Mouse (Mus musculus): ENCODE data around the gene Rimbp2. TPM values are rescaled to one million over a fixed set of nuclear protein-coding genes. Genes with fewer than 3 reads are reported as not detected.

Rimbp2 gene
- polyA plus RNA-seq, 1 experiment from 2014 or later, result 0.49 TPM

- H3K36me3 ChIP-seq (ENCODE audit: control insufficient read depth, insufficient read depth, low read length), result no peaks in the 10 kb centered on the region
- H3K4me3 ChIP-seq (ENCODE audit: low read depth, low read length), result no peak overlapping the region
- no peaks in the 10 kb centered on the region for H3K4me1 ChIP-seq (ENCODE audit: control insufficient read depth, insufficient read depth, low read length)
- no peak overlapping the region for H3K4me2 ChIP-seq (replicated peaks; ENCODE audit: low read depth, low read length)
- H3K27me3 ChIP-seq (ENCODE audit: control insufficient read depth, insufficient read depth, low read length), result no peaks in the 10 kb centered on the region
- 92% methylated on average over 13 of the region's 13 CpGs for WGBS
- no peak overlapping the region for H3K27ac ChIP-seq (ENCODE audit: low read length)
- no peak for ATAC-seq (ENCODE audit: insufficient number of reproducible peaks, insufficient read depth, low FRiP score, low read depth)
- no peaks in the 10 kb centered on the region for H3K9me3 ChIP-seq (ENCODE audit: control insufficient read depth, low read depth, low read length)
- H3K9ac ChIP-seq (replicated peaks; ENCODE audit: low read depth, low read length), result no peak overlapping the region
Observed at GRCm38 (mm10) chr5:128806296-128806998, 146.8 kb downstream of the Rimbp2 start.

- Histone ChIP-seq H3K27me3 (ENCODE audit: control insufficient read depth, insufficient read depth, low read length) (no peaks in the 10 kb centered on the region), H3K27ac (ENCODE audit: low read length) (no peak overlapping the region), H3K9ac (replicated peaks; ENCODE audit: low read depth, low read length) (no peak overlapping the region), H3K9me3 (ENCODE audit: control insufficient read depth, low read depth, low read length) (no peaks in the 10 kb centered on the region), H3K4me2 (replicated peaks; ENCODE audit: low read depth, low read length) (no peak overlapping the region), H3K36me3 (ENCODE audit: control insufficient read depth, insufficient read depth, low read length) (no peaks in the 10 kb centered on the region), H3K4me1 (ENCODE audit: control insufficient read depth, insufficient read depth, low read length) (no peaks in the 10 kb centered on the region), H3K4me3 (ENCODE audit: low read depth, low read length) (no peak overlapping the region)
- no peak for ATAC-seq (ENCODE audit: insufficient number of reproducible peaks, insufficient read depth, low FRiP score, low read depth)
- WGBS, result 91% methylated on average over 2 of the region's 2 CpGs
Observed at GRCm38 (mm10) chr5:128805092-128805491, 148.2 kb downstream of the Rimbp2 start.

- no peaks in the 10 kb centered on the region for H3K36me3 ChIP-seq (ENCODE audit: control insufficient read depth, insufficient read depth, low read length)
- WGBS, result 95% methylated on average over 5 of the region's 5 CpGs
- H3K4me3 ChIP-seq (ENCODE audit: low read depth, low read length), result no peak overlapping the region
- no peak for ATAC-seq (ENCODE audit: insufficient number of reproducible peaks, insufficient read depth, low FRiP score, low read depth)
- H3K27ac ChIP-seq (ENCODE audit: low read length), result no peak overlapping the region
- no peaks in the 10 kb centered on the region for H3K27me3 ChIP-seq (ENCODE audit: control insufficient read depth, insufficient read depth, low read length)
- no peaks in the 10 kb centered on the region for H3K9me3 ChIP-seq (ENCODE audit: control insufficient read depth, low read depth, low read length)
- H3K9ac ChIP-seq (replicated peaks; ENCODE audit: low read depth, low read length), result no peak overlapping the region
- no peaks in the 10 kb centered on the region for H3K4me1 ChIP-seq (ENCODE audit: control insufficient read depth, insufficient read depth, low read length)
- H3K4me2 ChIP-seq (replicated peaks; ENCODE audit: low read depth, low read length), result no peak overlapping the region
Observed at GRCm38 (mm10) chr5:128800592-128800991, 152.7 kb downstream of the Rimbp2 start.

- Histone ChIP-seq H3K27me3 (ENCODE audit: control insufficient read depth, insufficient read depth, low read length) (no peaks in the 10 kb centered on the region), H3K9ac (replicated peaks; ENCODE audit: low read depth, low read length) (no peak overlapping the region), H3K4me3 (ENCODE audit: low read depth, low read length) (no peak overlapping the region), H3K27ac (ENCODE audit: low read length) (no peak overlapping the region), H3K4me1 (ENCODE audit: control insufficient read depth, insufficient read depth, low read length) (no peaks in the 10 kb centered on the region), H3K9me3 (ENCODE audit: control insufficient read depth, low read depth, low read length) (no peaks in the 10 kb centered on the region), H3K36me3 (ENCODE audit: control insufficient read depth, insufficient read depth, low read length) (no peaks in the 10 kb centered on the region), H3K4me2 (replicated peaks; ENCODE audit: low read depth, low read length) (no peak overlapping the region)
- WGBS, result 68% methylated on average over 22 of the region's 22 CpGs
- ATAC-seq (ENCODE audit: insufficient number of reproducible peaks, insufficient read depth, low FRiP score, low read depth), result no peak
Observed at GRCm38 (mm10) chr5:128781621-128782020, 171.7 kb downstream of the Rimbp2 start.

- H3K36me3 ChIP-seq (ENCODE audit: control insufficient read depth, insufficient read depth, low read length), result no peaks in the 10 kb centered on the region
- H3K9me3 ChIP-seq (ENCODE audit: control insufficient read depth, low read depth, low read length), result no peaks in the 10 kb centered on the region
- no peak overlapping the region for H3K4me2 ChIP-seq (replicated peaks; ENCODE audit: low read depth, low read length)
- H3K27ac ChIP-seq (ENCODE audit: low read length), result no peak overlapping the region
- no peaks in the 10 kb centered on the region for H3K4me1 ChIP-seq (ENCODE audit: control insufficient read depth, insufficient read depth, low read length)
- no peak for ATAC-seq (ENCODE audit: insufficient number of reproducible peaks, insufficient read depth, low FRiP score, low read depth)
- WGBS, result 70% methylated on average over 2 of the region's 2 CpGs
- no peak overlapping the region for H3K9ac ChIP-seq (replicated peaks; ENCODE audit: low read depth, low read length)
- no peak overlapping the region for H3K4me3 ChIP-seq (ENCODE audit: low read depth, low read length)
- no peaks in the 10 kb centered on the region for H3K27me3 ChIP-seq (ENCODE audit: control insufficient read depth, insufficient read depth, low read length)
Observed at GRCm38 (mm10) chr5:128776386-128776785, 176.9 kb downstream of the Rimbp2 start.

GRCm38 (mm10) chr5:128769026-128769631 lies 184.2 kb downstream of the Rimbp2 start:
- no peaks in the 10 kb centered on the region for H3K36me3 ChIP-seq (ENCODE audit: control insufficient read depth, insufficient read depth, low read length)
- no peak overlapping the region for H3K27ac ChIP-seq (ENCODE audit: low read length)
- peak overlapping the region; percentile 28 for H3K4me2 ChIP-seq (replicated peaks; ENCODE audit: low read depth, low read length)
- no peak overlapping the region for H3K4me3 ChIP-seq (ENCODE audit: low read depth, low read length)
- 8% methylated on average over 10 of the region's 10 CpGs for WGBS
- ATAC-seq (ENCODE audit: insufficient number of reproducible peaks, insufficient read depth, low FRiP score, low read depth), result peak; percentile 74; the same call in 1 of the 2 replicates
- no peaks in the 10 kb centered on the region for H3K9me3 ChIP-seq (ENCODE audit: control insufficient read depth, low read depth, low read length)
- H3K27me3 ChIP-seq (ENCODE audit: control insufficient read depth, insufficient read depth, low read length), result no peaks in the 10 kb centered on the region
- no peak overlapping the region for H3K9ac ChIP-seq (replicated peaks; ENCODE audit: low read depth, low read length)
- H3K4me1 ChIP-seq (ENCODE audit: control insufficient read depth, insufficient read depth, low read length), result no peaks in the 10 kb centered on the region

- H3K36me3 ChIP-seq (ENCODE audit: control insufficient read depth, insufficient read depth, low read length), result no peaks in the 10 kb centered on the region
- no peaks in the 10 kb centered on the region for H3K4me1 ChIP-seq (ENCODE audit: control insufficient read depth, insufficient read depth, low read length)
- WGBS, result 37% methylated on average over 8 of the region's 8 CpGs
- no peak overlapping the region for H3K4me3 ChIP-seq (ENCODE audit: low read depth, low read length)
- H3K4me2 ChIP-seq (replicated peaks; ENCODE audit: low read depth, low read length), result no peak overlapping the region
- H3K27ac ChIP-seq (ENCODE audit: low read length), result no peak overlapping the region
- H3K27me3 ChIP-seq (ENCODE audit: control insufficient read depth, insufficient read depth, low read length), result no peaks in the 10 kb centered on the region
- no peak for ATAC-seq (ENCODE audit: insufficient number of reproducible peaks, insufficient read depth, low FRiP score, low read depth)
- no peak overlapping the region for H3K9ac ChIP-seq (replicated peaks; ENCODE audit: low read depth, low read length)
- no peaks in the 10 kb centered on the region for H3K9me3 ChIP-seq (ENCODE audit: control insufficient read depth, low read depth, low read length)
Observed at GRCm38 (mm10) chr5:128761118-128761517, 192.2 kb downstream of the Rimbp2 start.

- no peak overlapping the region for H3K27ac ChIP-seq (ENCODE audit: low read length)
- no peaks in the 10 kb centered on the region for H3K36me3 ChIP-seq (ENCODE audit: control insufficient read depth, insufficient read depth, low read length)
- WGBS, result 81% methylated on average over 8 of the region's 8 CpGs
- no peaks in the 10 kb centered on the region for H3K27me3 ChIP-seq (ENCODE audit: control insufficient read depth, insufficient read depth, low read length)
- H3K9ac ChIP-seq (replicated peaks; ENCODE audit: low read depth, low read length), result no peak overlapping the region
- H3K9me3 ChIP-seq (ENCODE audit: control insufficient read depth, low read depth, low read length), result no peaks in the 10 kb centered on the region
- no peak overlapping the region for H3K4me2 ChIP-seq (replicated peaks; ENCODE audit: low read depth, low read length)
- no peak for ATAC-seq (ENCODE audit: insufficient number of reproducible peaks, insufficient read depth, low FRiP score, low read depth)
- H3K4me1 ChIP-seq (ENCODE audit: control insufficient read depth, insufficient read depth, low read length), result no peaks in the 10 kb centered on the region
- H3K4me3 ChIP-seq (ENCODE audit: low read depth, low read length), result no peak overlapping the region
Observed at GRCm38 (mm10) chr5:128746261-128746660, 207.0 kb downstream of the Rimbp2 start.
